Mouse (Mus musculus) olfactory bulb, adult 2 months (tissue): ENCODE results near the gene 1700016D06Rik.

ENCODE experiments used
- CTCF ChIP-seq: fragments of 200-500 bp; IDR thresholded peaks from 2 replicates; pipeline ENCODE4 v1.5.1; 2012; ENCODE audit warnings: low read depth, mild to moderate bottlenecking, low read length, moderate library complexity; ENCODE audit not compliant: insufficient read depth
- POLR2A ChIP-seq: fragments of 200-500 bp; IDR thresholded peaks from 2 replicates; pipeline ENCODE4 v1.6.1; 2012; ENCODE audit warnings: mild to moderate bottlenecking, low read depth, low read length, moderate library complexity; ENCODE audit not compliant: insufficient read depth

DNA sequence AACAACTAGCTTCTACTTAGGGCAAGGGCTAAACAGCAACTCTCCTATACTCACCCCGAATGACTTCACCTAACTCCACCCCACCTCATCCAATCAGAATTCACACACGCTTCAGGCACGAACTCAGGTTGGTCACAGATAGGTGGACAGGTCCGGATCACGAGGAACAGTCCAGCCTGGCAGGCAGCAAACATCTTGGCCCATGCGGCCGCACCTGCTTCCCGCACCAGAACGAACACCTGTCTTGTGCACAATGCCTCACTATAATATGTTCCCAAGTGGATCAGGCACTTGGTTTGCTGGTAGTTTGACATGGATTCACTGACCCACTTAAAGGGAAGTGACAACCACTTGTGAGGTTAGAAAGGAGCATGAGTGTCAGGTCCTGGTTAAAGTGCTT is 92.0 kb downstream of the 1700016D06Rik start:
- TF ChIP-seq POLR2A, result no peak
- TF ChIP-seq CTCF, result no peak
